Mouse (Mus musculus) embryonic facial prominence, embryonic 14.5 days (tissue): ENCODE measurements around the gene Lemd2. TPM values are rescaled to one million over a fixed set of nuclear protein-coding genes. Genes with fewer than 3 reads are reported as not detected.
A peak's percentile ranks its signal among the peaks of the same experiment; 100 is the strongest.
"Not testable (repeated sequence)": the region's sequence is repeated elsewhere in the genome, so short reads cannot be mapped to it uniquely, and the experiment has no call there.

Experiments used
- ATAC-seq: fragments of 200-750 bp; cut with Nextera tagmentation; 2 replicates; pipeline ENCODE4 v1.8.0; 2017; ENCODE audit warnings: low read depth, moderate number of reproducible peaks, moderate TSS enrichment
- DNase-seq: peaks from one replicate; pipeline ENCODE4 v3.0.0-alpha.2; 2015; ENCODE audit warnings: low spot score
- H3K27ac ChIP-seq: fragments of 300-500 bp; sonication (generic); replicated peaks from 2 replicates; pipeline ENCODE4 v1.5.1; 2014; ENCODE audit warnings: low read depth, mild to moderate bottlenecking, low read length, moderate library complexity
- H3K27me3 ChIP-seq: fragments of 300-500 bp; sonication (generic); replicated peaks from 2 replicates; pipeline ENCODE4 v1.6.1; 2014; ENCODE audit warnings: low read length; ENCODE audit not compliant: control insufficient read depth, insufficient read depth
- H3K36me3 ChIP-seq: fragments of 300-500 bp; sonication (generic); 2 replicates; pipeline ENCODE4 v1.6.1; 2014; ENCODE audit warnings: low read length, mixed read lengths; ENCODE audit not compliant: control insufficient read depth, insufficient read depth
- H3K4me1 ChIP-seq: fragments of 300-500 bp; sonication (generic); 2 replicates; pipeline ENCODE4 v1.6.1; 2014; ENCODE audit warnings: antibody characterized with exemption, low read length; ENCODE audit not compliant: control insufficient read depth, insufficient read depth
- H3K4me2 ChIP-seq: fragments of 300-500 bp; sonication (generic); 2 replicates; pipeline ENCODE4 v1.6.1; 2014; ENCODE audit warnings: low read depth, mild to moderate bottlenecking, low read length, moderate library complexity, mixed read lengths
- H3K4me3 ChIP-seq: fragments of 300-500 bp; sonication (generic); 2 replicates; pipeline ENCODE4 v1.5.1; 2014; ENCODE audit warnings: low read depth, mild to moderate bottlenecking, low read length
- H3K9ac ChIP-seq: fragments of 300-500 bp; sonication (generic); 2 replicates; pipeline ENCODE4 v1.6.1; 2014; ENCODE audit warnings: low read depth, mild to moderate bottlenecking, low read length, moderate library complexity, mixed read lengths
- H3K9me3 ChIP-seq: fragments of 300-500 bp; sonication (generic); 2 replicates; pipeline ENCODE4 v1.6.1; 2016; ENCODE audit warnings: low read length; ENCODE audit not compliant: control insufficient read depth
- WGBS: fragments of 180-500 bp; shearing (Covaris S2); extraction: QIAGEN DNeasy Blood & Tissue Kit; methylation state at CpG from one replicate; pipeline ENCODE4 v1.1.7; 2014; 5-methylcytosine and 5-hydroxymethylcytosine counted together
- polyA plus RNA-seq: library from polyadenylated mRNA; unstranded; fragments of >200 nt; fragmentation: Nextera tagmentation; extraction: Ambion mirVana; gene quantifications from 2 replicates; pipeline ENCODE4 v1.2.1, GENCODE M21; 2014

The Lemd2 gene
- polyA plus RNA-seq, 1 experiment from 2014 or later: 16.0 TPM

- Histone ChIP-seq H3K4me2 (no peak overlapping the region), H3K4me3 (no peak overlapping the region), H3K9ac (no peak overlapping the region), H3K27ac (no peak overlapping the region; the same call in 1 of the 2 replicates), H3K9me3 (no peaks in the 10 kb centered on the region), H3K36me3 (no peaks in the 10 kb centered on the region), H3K27me3 (no peaks in the 10 kb centered on the region), H3K4me1 (peaks cover 7% of the 10 kb centered on the region)
- WGBS: 26% methylated on average over 15 of the region's 15 CpGs
- peak; percentile 87 for DNase-seq
- ATAC-seq: peak; percentile 85
These were observed 36.5 kb upstream of the Lemd2 start for GRCm38 (mm10) chr17:27240556-27241457.

- H3K36me3 ChIP-seq: no peaks in the 10 kb centered on the region
- WGBS: 86% methylated on average over 5 of the region's 5 CpGs
These were observed 35.7 kb upstream of the Lemd2 start for GRCm38 (mm10) chr17:27239941-27240340.

DNA sequence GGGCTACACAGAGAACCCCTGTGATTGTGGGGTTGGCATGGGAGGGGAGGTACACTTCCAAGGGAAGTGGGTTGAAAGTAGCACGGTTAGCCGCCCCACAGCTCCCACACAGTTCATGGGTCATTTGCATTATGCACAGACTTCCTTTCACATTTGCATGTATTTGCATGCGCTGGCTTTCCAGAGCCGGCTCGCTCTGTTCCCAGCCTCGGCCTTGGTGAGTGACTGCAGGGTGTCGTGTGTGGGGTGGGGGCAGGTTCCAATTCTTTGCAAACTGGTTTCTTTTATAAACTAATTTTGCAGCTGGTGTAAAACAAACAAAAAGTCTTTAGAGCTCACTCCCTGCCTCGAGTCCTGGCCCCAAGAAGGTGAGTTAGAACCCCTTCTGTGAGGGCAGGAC is 34.4 kb upstream of the Lemd2 start:
- Histone ChIP-seq H3K36me3 (no peaks in the 10 kb centered on the region), H3K9ac (no peak overlapping the region), H3K27me3 (no peaks in the 10 kb centered on the region), H3K4me2 (no peak overlapping the region), H3K4me3 (no peak overlapping the region), H3K4me1 (peaks cover 7% of the 10 kb centered on the region), H3K27ac (no peak overlapping the region), H3K9me3 (no peaks in the 10 kb centered on the region)
- DNase-seq (no peak), ATAC-seq (no peak)
- 45% methylated on average over 8 of the region's 8 CpGs for WGBS

More at GRCm38 (mm10) chr17:27239941-27240340, 35.7 kb upstream of the Lemd2 start:
- no peaks in the 10 kb centered on the region for H3K27me3 ChIP-seq
- no peaks in the 10 kb centered on the region for H3K9me3 ChIP-seq
- H3K4me2 ChIP-seq: no peak overlapping the region
- DNase-seq: no peak
- H3K9ac ChIP-seq: no peak overlapping the region
- no peak for ATAC-seq
- no peak overlapping the region for H3K4me3 ChIP-seq
- H3K27ac ChIP-seq: no peak overlapping the region
- peaks cover 7% of the 10 kb centered on the region for H3K4me1 ChIP-seq

- no peak overlapping the region for H3K9ac ChIP-seq
- DNase-seq (no peak), ATAC-seq (no peak)
- H3K36me3 ChIP-seq: no peaks in the 10 kb centered on the region
- H3K9me3 ChIP-seq: no peaks in the 10 kb centered on the region
- no peak overlapping the region for H3K4me3 ChIP-seq
- H3K27me3 ChIP-seq: no peaks in the 10 kb centered on the region
- H3K4me1 ChIP-seq: peaks cover 7% of the 10 kb centered on the region
- H3K4me2 ChIP-seq: no peak overlapping the region
- WGBS: 80% methylated on average over 8 of the region's 8 CpGs
- H3K27ac ChIP-seq: no peak overlapping the region
These were observed 33.5 kb upstream of the Lemd2 start for GRCm38 (mm10) chr17:27237731-27238130.

GRCm38 (mm10) chr17:27233298-27233697 is 29.0 kb upstream of the Lemd2 start:
- WGBS: 75% methylated on average over 7 of the region's 7 CpGs
- no peak overlapping the region for H3K4me3 ChIP-seq
- H3K4me2 ChIP-seq: no peak overlapping the region

DNA sequence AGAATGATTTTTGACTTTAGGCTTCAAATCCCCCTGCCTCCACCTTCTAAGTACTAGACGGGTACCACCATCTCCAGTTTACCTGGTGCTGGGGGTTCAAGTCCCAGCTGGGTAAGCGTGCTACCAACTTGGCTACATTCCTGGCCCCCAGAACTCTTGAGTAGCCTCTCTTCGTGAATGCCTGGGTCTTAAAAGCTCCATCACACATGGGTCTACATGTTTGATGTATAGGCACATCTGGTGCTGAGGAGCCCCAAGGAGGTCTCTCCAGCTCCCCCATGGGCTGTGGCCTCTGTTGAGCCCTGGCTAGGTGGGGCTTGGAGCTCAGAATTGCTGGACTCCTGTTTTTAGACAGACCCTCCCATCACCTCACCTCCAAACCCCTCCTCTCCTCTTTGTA is 27.9 kb upstream of the Lemd2 start:
- no peak for DNase-seq
- Histone ChIP-seq H3K27ac (no peak overlapping the region), H3K9ac (no peak overlapping the region), H3K4me2 (no peak overlapping the region), H3K27me3 (no peaks in the 10 kb centered on the region; the same call in 1 of the 2 replicates), H3K4me3 (no peak overlapping the region), H3K9me3 (no peaks in the 10 kb centered on the region), H3K4me1 (no peaks in the 10 kb centered on the region), H3K36me3 (no peaks in the 10 kb centered on the region)
- 86% methylated on average over 3 of the region's 3 CpGs for WGBS
- no peak for ATAC-seq

More at GRCm38 (mm10) chr17:27233298-27233697, 29.0 kb upstream of the Lemd2 start:
- no peaks in the 10 kb centered on the region for H3K4me1 ChIP-seq
- H3K36me3 ChIP-seq: no peaks in the 10 kb centered on the region
- no peak overlapping the region for H3K27ac ChIP-seq
- no peak for ATAC-seq
- no peaks in the 10 kb centered on the region; the same call in 1 of the 2 replicates for H3K27me3 ChIP-seq
- H3K9me3 ChIP-seq: no peaks in the 10 kb centered on the region
- no peak overlapping the region for H3K9ac ChIP-seq
- DNase-seq: no peak

- not testable (repeated sequence) for H3K36me3 ChIP-seq, H3K4me3 ChIP-seq, H3K4me1 ChIP-seq, DNase-seq, H3K27ac ChIP-seq, H3K4me2 ChIP-seq, H3K9me3 ChIP-seq, H3K27me3 ChIP-seq, H3K9ac ChIP-seq, ATAC-seq
- WGBS: 83% methylated on average over 4 of the region's 4 CpGs
These were observed 27.3 kb upstream of the Lemd2 start for GRCm38 (mm10) chr17:27231586-27231985.

DNA sequence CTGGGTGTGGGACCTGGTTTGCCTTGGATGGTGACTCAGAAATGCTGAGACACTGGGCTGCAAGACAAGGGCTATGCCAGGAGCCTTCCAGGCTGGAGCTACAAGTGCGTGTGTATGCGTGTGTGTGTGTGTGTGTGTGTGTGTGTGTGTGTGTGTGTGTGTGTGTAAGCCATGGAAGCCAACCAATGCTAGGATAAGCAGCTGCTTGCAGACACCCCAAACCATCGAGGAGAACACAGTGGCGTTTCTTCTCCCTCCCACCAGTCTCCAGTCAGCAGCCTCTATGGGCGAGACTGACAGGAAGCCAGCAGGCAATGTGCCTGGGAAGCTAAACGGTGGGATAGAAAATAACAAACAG is 26.9 kb upstream of the Lemd2 start:
- no peaks in the 10 kb centered on the region for H3K4me1 ChIP-seq
- ATAC-seq: no peak
- no peak overlapping the region for H3K4me2 ChIP-seq
- DNase-seq: no peak
- H3K36me3 ChIP-seq: no peaks in the 10 kb centered on the region
- H3K27me3 ChIP-seq: no peaks in the 10 kb centered on the region; the same call in 1 of the 2 replicates
- H3K27ac ChIP-seq: no peak overlapping the region
- 66% methylated on average over 5 of the region's 6 CpGs for WGBS
- H3K9ac ChIP-seq: no peak overlapping the region
- no peak overlapping the region for H3K4me3 ChIP-seq
- H3K9me3 ChIP-seq: no peaks in the 10 kb centered on the region
